In the genomic region with DNA sequence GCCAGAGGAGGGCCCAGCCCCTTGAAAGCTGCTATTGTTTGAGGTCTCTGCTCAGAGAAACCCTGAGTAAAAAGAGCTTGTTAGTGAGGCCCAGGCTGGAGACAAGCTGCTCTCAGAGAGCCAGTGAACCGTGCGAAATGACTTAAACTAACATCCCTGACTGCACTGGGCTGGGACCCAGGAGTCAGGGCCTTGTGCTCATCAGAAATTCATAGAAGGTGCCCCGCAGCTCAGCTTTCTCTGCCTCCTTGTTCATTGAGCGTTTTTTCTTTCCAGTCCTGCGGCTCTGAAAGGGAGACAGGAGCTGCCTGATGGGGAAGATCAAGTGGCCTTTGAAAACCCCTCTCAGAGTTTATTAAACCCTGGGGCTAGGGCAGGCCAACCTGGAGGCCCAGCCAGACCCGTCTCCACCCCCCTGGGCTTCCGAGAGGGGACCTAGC, we compare ENCODE assay signal across 9 mouse cellular contexts.
DNase-seq lines count a peak whose midpoint lies in the region; ATAC-seq lines count a peak whose summit lies in the region.
"Had no signal": no experiment of that assay in that cellular context is flagged by ENCODE, and none has a peak within 500 bp of the region (broad histone marks: within the 10 kb centered on the region; RNA-seq: fewer than 3 reads in every experiment).

No protein-coding gene starts in this region.

- no peaks in the 10 kb centered on the region for H3K27me3 ChIP-seq in heart, embryonic 12.5 days (replicated peaks)
- H3K27me3 ChIP-seq in embryonic facial prominence, embryonic 14.5 days (replicated peaks; ENCODE audit: control insufficient read depth, insufficient read depth, low read length) = no peaks in the 10 kb centered on the region
- H3K27me3 ChIP-seq in limb, embryonic 11.5 days (ENCODE audit: control insufficient read depth, insufficient read depth, low read length) = no peaks in the 10 kb centered on the region
- H3K27me3 ChIP-seq: liver, embryonic 13.5 days had no signal

- no peaks in the 10 kb centered on the region for H3K36me3 ChIP-seq in heart, embryonic 12.5 days
- no peaks in the 10 kb centered on the region for H3K36me3 ChIP-seq in embryonic facial prominence, embryonic 14.5 days (ENCODE audit: control insufficient read depth, insufficient read depth, low read length)
- H3K36me3 ChIP-seq in limb, embryonic 11.5 days (ENCODE audit: control insufficient read depth, insufficient read depth, low read length) = no peaks in the 10 kb centered on the region
- H3K36me3 ChIP-seq: liver, embryonic 13.5 days had no signal

- H3K27ac ChIP-seq in heart, embryonic 12.5 days (ENCODE audit: poor library complexity, severe bottlenecking) = peak overlapping the region; percentile 30; the same call in 1 of the 2 replicates
- H3K27ac ChIP-seq in embryonic facial prominence, embryonic 14.5 days (replicated peaks; ENCODE audit: low read depth, low read length) = peak overlapping the region; percentile 80
- H3K27ac ChIP-seq in limb, embryonic 11.5 days (replicated peaks; ENCODE audit: low read depth, low read length) = peak overlapping the region; percentile 89
- H3K27ac ChIP-seq: liver, embryonic 13.5 days had no signal

- no peaks in the 10 kb centered on the region for H3K9me3 ChIP-seq in heart, embryonic 12.5 days (replicated peaks)
- no peaks in the 10 kb centered on the region for H3K9me3 ChIP-seq in embryonic facial prominence, embryonic 14.5 days (ENCODE audit: control insufficient read depth, low read length)
- H3K9me3 ChIP-seq in limb, embryonic 11.5 days (ENCODE audit: control insufficient read depth, low read length) = no peaks in the 10 kb centered on the region
- H3K9me3 ChIP-seq: liver, embryonic 13.5 days had no signal

- DNase-seq in heart, postnatal 36 days = no peak
- peak; percentile 95 for DNase-seq in embryonic facial prominence, embryonic 14.5 days (ENCODE audit: low spot score)
- peak; percentile 49 for DNase-seq in kidney, adult 18-20 months
- DNase-seq in limb, embryonic 11.5 days (ENCODE audit: low spot score) = peak; percentile 64
- peak; percentile 23 to 32 for DNase-seq in right cerebral cortex, postnatal 36 days (ENCODE audit: low spot score in 2 of 2)
- no peak for DNase-seq in T-cell, adult 2 months (ENCODE audit: low spot score)
- DNase-seq in adrenal gland, adult 8-10 months = no peak
- DNase-seq: liver, embryonic 13.5 days had no signal

- ATAC-seq in heart, embryonic 12.5 days (ENCODE audit: insufficient number of reproducible peaks, low FRiP score) = no peak
- peak; percentile 79 for ATAC-seq in embryonic facial prominence, embryonic 14.5 days (ENCODE audit: low read depth)
- ATAC-seq in limb, embryonic 11.5 days (ENCODE audit: insufficient number of reproducible peaks, low FRiP score, low TSS enrichment, low read depth) = no peak

- intact Hi-C loops in heart, postnatal 36 days (cut with DNase I) = no loop called here

- no peak overlapping the region for H3K4me3 ChIP-seq in heart, embryonic 12.5 days
- H3K4me3 ChIP-seq in embryonic facial prominence, embryonic 14.5 days (ENCODE audit: low read depth, low read length) = no peak overlapping the region
- no peak overlapping the region for H3K4me3 ChIP-seq in limb, embryonic 11.5 days (ENCODE audit: low read depth, low read length)
- H3K4me3 ChIP-seq: liver, embryonic 13.5 days had no signal

- 44% methylated on average over 7 of the region's 7 CpGs for WGBS in heart, embryonic 12.5 days
- 16% methylated on average over 7 of the region's 7 CpGs for WGBS in embryonic facial prominence, embryonic 14.5 days
- WGBS in limb, embryonic 11.5 days = 13% methylated on average over 7 of the region's 7 CpGs

- no peak overlapping the region for H3K9ac ChIP-seq in heart, embryonic 12.5 days
- no peak overlapping the region for H3K9ac ChIP-seq in embryonic facial prominence, embryonic 14.5 days (ENCODE audit: low read depth, low read length)
- 0 out of 2 replicates have a peak overlapping the region, but pooled peaks have one; percentile 35 for H3K9ac ChIP-seq in limb, embryonic 11.5 days (ENCODE audit: low read length)
- H3K9ac ChIP-seq: liver, embryonic 13.5 days had no signal

- H3K4me2 ChIP-seq in heart, embryonic 12.5 days = no peak overlapping the region
- no peak overlapping the region for H3K4me2 ChIP-seq in embryonic facial prominence, embryonic 14.5 days (ENCODE audit: low read depth, low read length)
- H3K4me2 ChIP-seq in limb, embryonic 11.5 days (ENCODE audit: low read depth, severe bottlenecking) = no peak overlapping the region
- H3K4me2 ChIP-seq: liver, embryonic 13.5 days had no signal

- peaks cover 70% of the 10 kb centered on the region for H3K4me1 ChIP-seq in heart, embryonic 12.5 days (replicated peaks)
- peaks cover 89% of the 10 kb centered on the region for H3K4me1 ChIP-seq in embryonic facial prominence, embryonic 14.5 days (ENCODE audit: control insufficient read depth, insufficient read depth, low read length)
- peaks cover 84% of the 10 kb centered on the region for H3K4me1 ChIP-seq in limb, embryonic 11.5 days (ENCODE audit: control insufficient read depth, insufficient read depth, low read length)
- H3K4me1 ChIP-seq: liver, embryonic 13.5 days had no signal

Comparison
In these comparisons a context has a peak if more than half of its experiments do, and no peak if none do; other contexts are left out.
1. H3K27ac ChIP-seq: peak in every context shown above with its lines; median percentile 89 in limb, embryonic 11.5 days; 80 in embryonic facial prominence, embryonic 14.5 days; 30 in heart, embryonic 12.5 days.
2. DNase-seq: peak in embryonic facial prominence, embryonic 14.5 days (single experiment), kidney, adult 18-20 months (single experiment), limb, embryonic 11.5 days (single experiment) and right cerebral cortex, postnatal 36 days (2 of 2); none in heart, postnatal 36 days (0 of 2), T-cell, adult 2 months (single experiment) and adrenal gland, adult 8-10 months (single experiment).